Mouse (Mus musculus) hindbrain, embryonic 14.5 days (tissue): Measurements from ENCODE around the gene Pcsk5. TPM values are rescaled to one million over a fixed set of nuclear protein-coding genes. Genes with fewer than 3 reads are reported as not detected.
A peak's percentile ranks its signal among the peaks of the same experiment; 100 is the strongest.

Experiments
- ATAC-seq: fragments of 200-750 bp; cut with Nextera tagmentation; 2 replicates; pipeline ENCODE4 v1.8.0; 2017; ENCODE audit warnings: moderate number of reproducible peaks, mild to moderate bottlenecking, moderate TSS enrichment, moderate library complexity; ENCODE audit not compliant: low FRiP score
- DNase-seq: peaks from one replicate; pipeline ENCODE4 v3.0.0-alpha.2; 2015; ENCODE audit warnings: low spot score
- H3K27ac ChIP-seq: fragments of 300-500 bp; sonication (generic); 2 replicates; pipeline ENCODE4 v1.5.1; 2014; ENCODE audit warnings: mild to moderate bottlenecking, moderate library complexity
- H3K27me3 ChIP-seq: fragments of 300-500 bp; sonication (generic); 2 replicates; pipeline ENCODE4 v1.6.1; 2014; ENCODE audit warnings: mild to moderate bottlenecking, low read length, mixed read lengths; ENCODE audit not compliant: control insufficient read depth, insufficient read depth
- H3K36me3 ChIP-seq: fragments of 300-500 bp; sonication (generic); replicated peaks from 2 replicates; pipeline ENCODE4 v1.6.1; 2014; ENCODE audit not compliant: control insufficient read depth, insufficient read depth
- H3K4me1 ChIP-seq: fragments of 300-500 bp; sonication (generic); replicated peaks from 2 replicates; pipeline ENCODE4 v1.6.1; 2014; ENCODE audit warnings: antibody characterized with exemption, low read length, mixed read lengths; ENCODE audit not compliant: control insufficient read depth, insufficient read depth
- H3K4me2 ChIP-seq: fragments of 300-500 bp; sonication (generic); replicated peaks from 2 replicates; pipeline ENCODE4 v1.6.1; 2014; ENCODE audit warnings: mild to moderate bottlenecking, moderate library complexity
- H3K4me3 ChIP-seq: fragments of 300-500 bp; sonication (generic); replicated peaks from 2 replicates; pipeline ENCODE4 v1.5.1; 2014; ENCODE audit warnings: mild to moderate bottlenecking, low read length
- H3K9ac ChIP-seq: fragments of 300-500 bp; sonication (generic); 2 replicates; pipeline ENCODE4 v1.6.1; 2014
- H3K9me3 ChIP-seq: fragments of 300-500 bp; sonication (generic); 2 replicates; pipeline ENCODE4 v1.6.1; 2016; ENCODE audit warnings: low read length; ENCODE audit not compliant: control insufficient read depth
- WGBS: fragments of 180-500 bp; shearing (Covaris S2); extraction: QIAGEN DNeasy Blood & Tissue Kit; methylation state at CpG from one replicate; pipeline ENCODE4 v1.1.7; 2014; 5-methylcytosine and 5-hydroxymethylcytosine counted together
- polyA plus RNA-seq: library from polyadenylated mRNA; unstranded; fragments of >200 nt; fragmentation: Nextera tagmentation; extraction: Ambion mirVana; gene quantifications from 2 replicates; pipeline ENCODE4 v1.2.1, GENCODE M21; 2014

The Pcsk5 gene
- polyA plus RNA-seq, 1 experiment from 2014 or later, result 10.6 TPM

- Histone ChIP-seq H3K9me3 (no peaks in the 10 kb centered on the region), H3K4me2 (peak within 1 kb of the TSS; percentile 66), H3K4me3 (peak within 1 kb of the TSS; percentile 96), H3K27me3 (peaks cover 6% of the 10 kb centered on the region; the same call in 1 of the 2 replicates), H3K27ac (peak within 1 kb of the TSS; percentile 81), H3K4me1 (peaks cover 13% of the 10 kb centered on the region), H3K36me3 (peaks cover 26% of the 10 kb centered on the region), H3K9ac (peak within 1 kb of the TSS; percentile 86)
- peak; percentile 98 for ATAC-seq
- peak; percentile 85 for DNase-seq
- under 1% methylated on average over 83 of the region's 83 CpGs for WGBS
These were observed 443.4 kb downstream of the Pcsk5 start, which contains the start of gene Rfk for GRCm38 (mm10) chr19:17393841-17394591. Rfk (plus strand) TSS chr19:17394043.

GRCm38 (mm10) chr19:17392866-17393265 lies 444.6 kb downstream of the Pcsk5 start:
- Histone ChIP-seq H3K9me3 (no peaks in the 10 kb centered on the region), H3K27me3 (peaks cover 6% of the 10 kb centered on the region; the same call in 1 of the 2 replicates), H3K4me3 (no peak overlapping the region), H3K36me3 (peaks cover 15% of the 10 kb centered on the region), H3K9ac (no peak overlapping the region), H3K4me1 (peaks cover 13% of the 10 kb centered on the region), H3K27ac (no peak overlapping the region), H3K4me2 (no peak overlapping the region)
- 24% methylated on average over 3 of the region's 3 CpGs for WGBS
- no peak for DNase-seq
- ATAC-seq, result no peak

- Histone ChIP-seq H3K27ac (no peak overlapping the region), H3K4me2 (no peak overlapping the region), H3K36me3 (no peaks in the 10 kb centered on the region), H3K4me3 (no peak overlapping the region), H3K9me3 (no peaks in the 10 kb centered on the region), H3K9ac (no peak overlapping the region), H3K27me3 (peaks cover 6% of the 10 kb centered on the region; the same call in 1 of the 2 replicates), H3K4me1 (0 out of 2 replicates have a peak, but pooled peaks cover 2% of the 10 kb centered on the region)
- WGBS, result 16% methylated on average over 2 of the region's 2 CpGs
- DNase-seq (peak; percentile 80), ATAC-seq (peak; percentile 28; the same call in 1 of the 2 replicates)
These were observed 449.0 kb downstream of the Pcsk5 start for GRCm38 (mm10) chr19:17388404-17388803.

GRCm38 (mm10) chr19:17386424-17386823 lies 451.0 kb downstream of the Pcsk5 start:
- Histone ChIP-seq H3K9ac (no peak overlapping the region), H3K27me3 (no peaks in the 10 kb centered on the region), H3K36me3 (no peaks in the 10 kb centered on the region), H3K4me2 (0 out of 2 replicates have a peak overlapping the region, but pooled peaks have one; percentile 8), H3K4me3 (no peak overlapping the region), H3K9me3 (no peaks in the 10 kb centered on the region), H3K27ac (no peak overlapping the region), H3K4me1 (no peaks in the 10 kb centered on the region)
- 14% methylated on average over 6 of the region's 6 CpGs for WGBS
- no peak for ATAC-seq
- DNase-seq, result peak; percentile 26

- DNase-seq (no peak), ATAC-seq (no peak)
- Histone ChIP-seq H3K9me3 (no peaks in the 10 kb centered on the region), H3K9ac (no peak overlapping the region), H3K4me1 (no peaks in the 10 kb centered on the region), H3K27ac (no peak overlapping the region), H3K36me3 (no peaks in the 10 kb centered on the region), H3K27me3 (no peaks in the 10 kb centered on the region), H3K4me3 (no peak overlapping the region), H3K4me2 (no peak overlapping the region)
- WGBS, result 52% methylated on average over 1 of the region's 1 CpGs
These were observed 452.0 kb downstream of the Pcsk5 start for GRCm38 (mm10) chr19:17385426-17385825.

GRCm38 (mm10) chr19:17385022-17385421 lies 452.4 kb downstream of the Pcsk5 start:
- DNase-seq, result no peak
- Histone ChIP-seq H3K4me1 (no peaks in the 10 kb centered on the region), H3K27me3 (no peaks in the 10 kb centered on the region), H3K9me3 (no peaks in the 10 kb centered on the region), H3K27ac (no peak overlapping the region), H3K4me3 (no peak overlapping the region), H3K36me3 (no peaks in the 10 kb centered on the region), H3K4me2 (no peak overlapping the region), H3K9ac (no peak overlapping the region)
- no peak for ATAC-seq
- WGBS, result 98% methylated on average over 4 of the region's 4 CpGs

GRCm38 (mm10) chr19:17382807-17383397 lies 454.5 kb downstream of the Pcsk5 start:
- H3K36me3 ChIP-seq, result no peaks in the 10 kb centered on the region
- H3K4me3 ChIP-seq, result no peak overlapping the region
- WGBS, result 83% methylated on average over 6 of the region's 6 CpGs
- H3K9me3 ChIP-seq, result no peaks in the 10 kb centered on the region
- no peaks in the 10 kb centered on the region for H3K27me3 ChIP-seq
- ATAC-seq (no peak), DNase-seq (no peak)
- no peak overlapping the region for H3K9ac ChIP-seq
- no peaks in the 10 kb centered on the region for H3K4me1 ChIP-seq
- no peak overlapping the region for H3K27ac ChIP-seq
- H3K4me2 ChIP-seq, result no peak overlapping the region
